Mouse (Mus musculus) left cerebral cortex, adult 9 months (tissue): ENCODE results near the gene Acadm.

Experiments
- DNase-seq, 2 experiments: peaks; one replicate each; pipeline ENCODE4 v3.0.0; 2022; ENCODE audit warnings: low spot score in 2 of 2

Acadm gene

GRCm38 (mm10) chr3:153902595-153902994 is 41.8 kb downstream of the Acadm start:
- no peak for DNase-seq

GRCm38 (mm10) chr3:153901904-153902303 is 42.5 kb downstream of the Acadm start:
- no peak for DNase-seq

- no peak for DNase-seq
Observed at GRCm38 (mm10) chr3:153897216-153897615, 47.2 kb downstream of the Acadm start.

GRCm38 (mm10) chr3:153895454-153895853 is 49.0 kb downstream of the Acadm start:
- no peak for DNase-seq

- DNase-seq: no peak
Observed at GRCm38 (mm10) chr3:153889188-153889781, 55.1 kb downstream of the Acadm start.

- DNase-seq: no peak
Observed at GRCm38 (mm10) chr3:153888141-153888540, 56.3 kb downstream of the Acadm start.

- DNase-seq: no peak
Observed at GRCm38 (mm10) chr3:153886296-153886695, 58.1 kb downstream of the Acadm start.
